Mouse (Mus musculus): ENCODE measurements around the gene Phf14. TPM values are rescaled to one million over a fixed set of nuclear protein-coding genes. Genes with fewer than 3 reads are reported as not detected.

Gene Phf14
- polyA plus RNA-seq, 1 experiment from 2014 or later: 47.7 TPM

Other genes with a start within 250 kb of the Phf14 start
- gene Ndufa4, start 312 bp upstream of the Phf14 start, polyA plus RNA-seq (2015; fragmentation: Nextera tagmentation; extraction: Ambion mirVana): 981 and 1,036 TPM in 2 replicates

Data from kidney, embryonic 16.5 days (tissue).